Mouse (Mus musculus) cerebellum, postnatal 14 days (tissue): ENCODE results near the gene Dhx40.
"Not testable (repeated sequence)": the region's sequence is repeated elsewhere in the genome, so short reads cannot be mapped to it uniquely, and the experiment has no call there.

Experiments
- DNase-seq, 2 experiments: peaks; one replicate each; pipeline ENCODE4 v3.0.0; 2021; ENCODE audit warnings: mixed read lengths in 2 of 2

The Dhx40 gene

DNA sequence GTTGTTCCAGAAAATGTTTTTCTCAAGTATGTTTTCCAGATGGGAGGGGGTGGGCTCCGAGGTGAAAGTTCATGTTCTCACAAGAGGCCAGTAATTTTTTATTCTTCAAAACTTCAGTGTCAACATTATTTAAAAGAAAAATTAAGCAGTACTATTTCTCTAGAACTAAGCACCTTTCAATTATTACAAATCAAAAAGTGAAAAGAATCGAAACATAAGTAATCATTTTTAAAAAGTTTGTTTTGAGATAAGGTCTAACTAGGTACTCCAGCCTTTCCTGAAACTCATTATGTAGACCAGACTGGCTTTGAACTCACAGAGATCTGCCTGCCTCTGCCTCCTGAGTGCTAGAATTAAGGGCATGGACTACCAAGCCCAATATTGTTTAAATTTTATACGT lies 8.7 kb upstream of the Dhx40 start:
- DNase-seq = not testable (repeated sequence)

DNA sequence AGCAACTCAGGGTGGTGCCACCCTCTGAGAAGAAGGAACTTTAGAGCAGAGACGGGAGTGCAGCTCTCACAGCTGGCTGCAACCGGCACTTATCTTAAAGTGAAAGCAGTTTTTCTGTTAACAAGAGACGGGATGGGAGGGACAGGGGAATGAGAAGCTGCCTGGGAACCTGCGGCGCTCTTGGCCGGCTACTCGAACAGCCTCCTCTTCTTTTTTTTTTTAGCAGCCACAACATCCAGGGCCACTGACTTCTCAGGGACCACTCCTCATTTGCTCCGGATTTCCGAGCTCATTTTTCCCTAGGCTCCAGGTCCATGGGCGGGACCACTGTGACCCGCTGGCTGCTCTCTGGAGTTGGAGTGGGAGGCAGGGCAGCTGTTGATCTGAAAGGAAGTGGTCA lies 6.9 kb upstream of the Dhx40 start:
- DNase-seq = not testable (repeated sequence)

DNA sequence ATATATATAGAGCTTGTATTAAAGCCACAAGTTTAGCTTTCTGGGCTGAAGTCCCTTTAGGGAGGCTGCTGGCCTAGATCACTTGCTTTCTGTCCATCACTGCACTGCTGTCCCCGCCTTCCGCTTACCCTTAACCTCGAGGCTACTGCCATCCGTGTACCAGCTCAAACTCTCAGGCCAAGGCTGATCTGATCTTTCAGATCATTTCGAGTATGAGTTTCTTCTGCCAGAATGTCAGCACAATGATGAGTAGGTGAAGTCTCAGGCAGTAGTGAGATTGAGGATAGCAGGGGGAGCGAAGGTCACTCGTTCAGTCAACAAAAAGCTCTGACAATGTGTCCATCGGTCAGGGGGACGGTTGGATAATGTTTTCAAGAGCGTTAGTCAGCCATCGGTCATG lies 5.7 kb upstream of the Dhx40 start:
- not testable (repeated sequence) for DNase-seq

DNA sequence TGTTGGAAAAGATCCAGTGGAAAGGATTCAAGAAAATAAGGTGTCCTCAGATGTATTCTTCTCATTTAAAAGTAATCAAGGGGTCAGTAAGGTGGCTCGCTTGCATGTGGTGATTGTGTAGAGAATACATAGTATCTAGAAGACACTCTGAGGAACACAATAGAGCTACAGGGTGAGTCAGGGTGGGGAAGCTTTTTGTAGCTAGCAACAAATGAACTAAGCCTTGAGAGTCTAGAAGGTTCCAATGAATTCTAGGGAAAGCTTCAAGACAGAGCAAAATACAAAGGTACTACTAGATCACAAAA lies 3.7 kb upstream of the Dhx40 start:
- no peak for DNase-seq

DNA sequence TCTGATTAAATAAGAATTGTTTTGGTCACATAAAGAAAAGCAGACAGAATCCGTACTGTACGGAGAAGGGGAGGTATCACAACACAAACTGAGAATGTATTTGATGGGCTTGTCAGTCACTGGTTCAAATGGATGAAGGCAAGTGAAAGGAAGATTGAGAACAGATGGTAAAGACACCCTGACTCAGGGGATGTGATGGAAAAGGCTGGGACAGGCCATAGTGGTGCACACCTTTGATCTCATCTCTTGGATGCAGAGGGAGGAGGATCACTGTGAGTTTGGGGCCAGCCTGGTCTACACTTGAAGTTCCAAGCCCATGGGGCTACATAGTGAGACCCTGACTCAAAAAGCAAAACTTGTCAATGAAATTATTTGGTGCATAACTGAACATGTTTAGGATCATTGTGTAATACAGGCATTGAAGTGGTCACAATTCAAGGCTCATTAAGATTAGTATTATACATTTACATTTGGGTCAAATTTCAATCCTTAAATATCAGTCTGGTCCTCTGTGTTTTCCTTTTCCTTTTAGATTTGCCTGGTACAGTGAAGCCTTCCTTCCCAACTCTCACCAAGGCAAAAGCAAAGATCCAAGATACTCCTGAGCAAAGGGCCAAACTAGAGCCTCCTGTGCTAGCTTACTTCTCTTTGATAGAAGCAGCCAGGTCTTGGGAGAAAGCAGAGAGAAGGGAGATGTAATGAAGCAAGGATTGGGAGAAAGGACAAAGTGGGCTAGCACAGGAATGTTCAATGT lies 3.2 kb upstream of the Dhx40 start:
- DNase-seq = no peak

DNA sequence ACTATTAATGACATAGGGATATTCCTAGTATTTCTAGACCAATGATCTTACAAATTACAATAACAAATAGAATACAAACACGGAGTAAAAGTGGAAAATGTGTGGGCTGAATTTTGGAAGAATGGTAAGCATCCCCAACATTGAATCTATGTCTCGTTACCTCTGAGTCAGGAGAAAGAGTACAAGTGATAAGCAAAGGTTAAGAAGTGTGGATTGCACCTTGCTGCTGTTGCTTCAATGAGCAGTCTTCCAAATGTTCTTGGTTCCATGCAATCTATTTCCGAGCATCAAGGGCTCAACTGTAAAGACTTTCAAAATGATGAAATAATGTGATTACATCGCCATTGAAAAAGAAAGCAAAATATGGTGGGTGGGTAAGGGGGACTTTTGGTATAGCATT lies 2.3 kb upstream of the Dhx40 start:
- DNase-seq = no peak

DNA sequence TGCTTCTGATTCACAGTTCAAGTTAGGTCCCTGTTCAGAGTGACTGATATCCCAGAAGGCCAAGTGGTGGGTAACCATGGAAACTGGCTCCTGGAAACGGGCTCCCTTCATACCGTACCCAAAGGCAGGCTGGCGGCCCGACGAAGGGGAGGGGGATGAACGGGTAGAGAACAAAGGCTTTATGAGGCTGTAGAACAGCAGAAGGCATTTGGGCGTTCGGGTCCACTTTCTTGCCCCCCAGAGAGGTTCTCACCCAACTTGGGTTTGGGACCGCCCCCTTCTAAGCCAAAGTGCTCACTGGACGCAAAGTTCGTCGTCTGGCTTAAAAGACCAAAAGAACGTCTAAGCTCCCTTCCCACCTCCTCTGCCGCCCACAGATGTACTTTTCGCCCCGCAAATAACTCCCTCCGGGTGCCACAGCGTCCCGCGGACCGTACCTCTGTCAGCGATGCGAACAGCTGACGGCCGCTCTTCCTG lies 507 bp downstream of the Dhx40 start:
- peak; percentile 60 to 63 for DNase-seq

DNA sequence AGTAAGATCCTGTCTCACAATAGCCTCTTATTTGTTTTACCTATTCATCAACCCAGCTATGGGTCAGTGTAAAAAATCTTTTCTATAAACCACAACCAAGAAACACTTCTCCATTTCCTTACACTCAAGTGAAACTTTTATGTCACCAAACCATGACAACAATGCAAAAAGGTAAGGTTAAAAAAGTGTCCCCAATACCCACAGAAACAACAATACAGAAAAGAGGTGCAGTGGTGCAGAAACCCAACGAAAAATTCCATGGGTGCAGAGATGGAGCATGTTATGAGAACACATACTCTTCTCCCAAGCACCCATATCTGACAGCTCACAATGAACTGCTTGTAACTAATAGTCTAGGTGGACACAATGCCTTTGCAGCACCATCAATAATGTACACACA lies 13.4 kb downstream of the Dhx40 start:
- no peak for DNase-seq

DNA sequence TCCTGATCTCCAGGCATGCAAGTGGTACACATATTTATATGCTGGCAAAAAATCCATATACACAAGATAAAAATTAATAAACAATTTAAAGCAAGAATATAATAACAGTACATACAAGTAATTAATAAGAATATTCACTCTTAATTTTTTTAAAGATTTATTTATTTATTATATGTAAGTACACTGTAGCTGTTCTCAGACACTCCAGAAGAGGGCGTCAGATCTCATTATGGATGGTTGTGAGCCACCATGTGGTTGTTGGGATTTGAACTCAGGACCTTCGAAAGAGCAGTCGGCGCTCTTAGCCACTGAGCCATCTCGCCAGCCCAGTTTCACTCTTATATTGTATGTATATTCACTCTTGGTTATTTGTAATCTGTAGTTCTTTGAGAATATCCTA lies 20.1 kb downstream of the Dhx40 start:
- DNase-seq = peak in 1 of 2 experiments; percentile 5

DNA sequence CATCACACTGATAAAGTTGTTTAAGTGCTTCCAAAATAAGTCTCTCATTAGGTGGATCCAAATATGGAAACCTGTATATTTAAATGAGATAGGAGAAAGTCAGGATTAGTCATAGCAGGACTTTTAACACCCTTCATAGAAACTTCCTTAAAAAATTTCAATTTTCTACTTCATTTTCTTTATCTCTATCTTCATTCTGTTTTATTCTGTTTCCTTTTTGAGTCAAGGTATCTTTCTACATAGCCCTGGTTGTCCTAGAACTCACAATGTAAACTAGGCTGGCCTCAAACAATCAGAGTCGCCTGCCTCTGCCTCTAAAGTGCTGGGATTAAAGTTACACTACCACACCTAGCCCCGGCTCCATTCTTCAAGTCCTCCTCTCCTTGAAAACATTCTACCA lies 21.8 kb downstream of the Dhx40 start:
- DNase-seq = no peak

DNA sequence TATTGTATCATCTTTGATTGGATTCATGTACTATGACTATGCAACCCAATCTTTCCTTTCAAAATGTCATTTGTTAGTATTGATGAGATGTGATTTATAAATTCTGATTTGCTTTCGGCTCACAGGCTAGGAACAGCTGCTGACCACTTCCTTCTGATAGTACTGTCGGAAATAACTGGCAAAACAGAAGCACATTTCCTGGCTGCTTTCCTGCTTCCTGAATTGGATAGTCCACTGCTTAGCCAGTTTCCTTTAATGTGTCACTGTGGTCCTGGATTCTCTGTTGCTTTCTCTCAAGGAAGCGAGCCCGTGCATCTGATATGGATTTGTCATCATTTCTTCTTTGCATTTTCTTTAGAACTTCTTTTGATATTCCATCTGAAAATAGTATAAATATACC lies 37.7 kb downstream of the Dhx40 start:
- no peak for DNase-seq

DNA sequence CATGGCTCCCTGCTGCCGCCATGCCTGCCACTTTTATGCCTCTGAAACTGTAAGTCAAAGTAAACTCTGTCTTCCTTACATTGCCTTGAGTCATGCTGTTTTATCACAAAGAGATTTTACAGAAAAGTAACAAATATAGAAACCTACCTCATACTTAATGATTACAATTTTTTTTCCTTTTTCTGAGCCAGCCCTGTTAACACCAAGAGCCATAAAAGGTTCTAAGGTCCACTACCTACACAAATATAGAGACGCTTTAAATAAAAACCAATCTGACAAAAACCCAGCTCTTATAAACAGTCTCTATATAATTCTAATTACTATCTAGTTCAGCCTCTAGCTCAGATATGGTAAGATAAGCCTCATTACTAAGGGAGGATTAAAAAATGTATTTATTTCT lies 43.0 kb downstream of the Dhx40 start:
- DNase-seq = no peak

DNA sequence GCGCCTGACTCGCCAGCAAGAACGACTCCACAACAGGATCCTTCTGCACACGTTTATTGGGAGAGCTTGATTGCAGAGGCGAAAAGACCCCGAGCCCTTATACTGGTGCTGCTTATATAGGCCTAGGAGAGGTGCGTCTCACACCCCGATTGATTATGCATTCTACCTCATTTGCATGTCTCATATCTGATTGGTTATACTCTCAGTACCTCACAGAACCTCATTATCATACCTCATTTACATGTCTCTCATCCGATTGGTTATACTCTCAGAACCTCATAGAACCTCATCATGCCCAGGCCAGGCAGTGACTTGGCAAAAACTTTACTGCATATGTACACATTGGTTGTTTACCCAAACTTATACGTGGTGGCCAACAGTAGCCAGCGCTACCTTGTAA lies 44.4 kb downstream of the Dhx40 start:
- DNase-seq = not testable (repeated sequence)

DNA sequence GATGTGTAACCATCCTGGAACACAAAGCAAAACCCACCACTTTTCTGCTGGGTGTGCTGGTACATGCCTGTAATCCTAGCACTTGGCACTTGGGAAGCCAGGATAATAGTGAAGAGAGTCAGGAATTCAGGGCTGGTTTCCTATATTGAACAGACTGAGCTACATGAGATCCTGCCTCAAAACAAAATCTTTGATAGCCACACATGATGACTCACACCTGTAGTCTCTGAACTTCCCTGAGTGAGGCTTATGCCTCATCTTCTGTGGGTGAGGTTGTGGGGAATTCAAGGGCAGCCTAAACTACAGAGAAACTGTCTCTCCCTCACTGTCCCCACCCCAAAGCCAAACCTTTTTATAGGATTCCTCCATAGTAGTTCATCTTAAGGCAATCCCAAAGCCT lies 47.2 kb downstream of the Dhx40 start:
- no peak for DNase-seq

DNA sequence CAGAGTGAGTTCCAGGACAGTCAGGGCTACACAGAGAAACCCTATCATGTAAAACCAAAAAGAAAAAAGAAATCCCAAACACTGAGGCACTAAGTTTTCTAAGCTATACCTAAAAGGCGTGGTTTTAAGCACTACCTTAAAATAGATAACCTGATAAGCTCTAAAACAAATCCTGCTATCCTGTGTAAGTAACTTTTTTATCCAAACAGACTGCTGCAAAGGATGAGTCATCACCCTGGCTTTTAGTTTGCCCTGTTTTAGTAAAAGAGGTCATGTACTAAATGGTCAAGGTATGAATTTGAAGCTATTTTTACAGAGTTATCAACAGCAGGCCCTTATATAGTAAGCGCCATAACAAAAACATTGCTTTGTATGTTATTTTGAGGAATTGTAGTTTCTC lies 47.7 kb downstream of the Dhx40 start:
- DNase-seq = no peak

DNA sequence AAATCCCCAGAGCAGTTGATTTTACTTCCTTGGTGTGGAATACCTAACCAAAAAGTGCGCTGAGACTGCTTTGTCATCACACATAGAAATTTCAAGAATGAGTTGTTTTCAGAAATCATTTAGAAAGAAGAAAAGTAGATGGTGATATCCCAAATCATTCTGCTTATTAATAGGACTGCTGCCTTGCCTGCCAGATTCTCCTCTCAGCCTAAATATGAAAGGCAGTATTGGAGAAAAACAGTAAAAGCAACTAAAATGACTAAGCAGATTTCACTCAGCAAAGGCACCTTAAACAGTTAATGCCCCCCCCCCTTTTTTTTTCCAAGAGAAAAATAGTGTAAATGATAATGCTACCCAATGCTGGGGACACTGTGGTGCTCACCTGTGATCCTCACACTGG lies 48.3 kb downstream of the Dhx40 start:
- no peak for DNase-seq

DNA sequence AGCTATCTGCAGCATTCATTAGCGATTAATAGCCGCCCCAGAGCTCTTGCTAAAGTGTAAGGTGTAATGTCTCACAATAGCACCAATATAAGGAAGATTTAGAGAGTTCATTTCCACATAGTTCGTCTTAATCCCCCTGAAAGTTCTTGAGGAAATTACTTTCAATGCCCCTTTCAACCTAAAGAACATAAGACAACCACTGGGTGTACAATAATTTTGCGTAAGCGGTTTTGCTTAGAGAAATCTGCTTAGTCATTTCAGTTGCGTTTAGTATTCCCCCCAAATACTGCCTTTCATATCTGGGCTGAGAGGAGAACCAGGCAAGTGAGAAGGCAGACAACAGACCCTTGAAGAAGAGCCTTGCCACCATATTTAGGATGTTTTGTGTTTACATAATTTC lies 49.0 kb downstream of the Dhx40 start:
- no peak for DNase-seq

DNA sequence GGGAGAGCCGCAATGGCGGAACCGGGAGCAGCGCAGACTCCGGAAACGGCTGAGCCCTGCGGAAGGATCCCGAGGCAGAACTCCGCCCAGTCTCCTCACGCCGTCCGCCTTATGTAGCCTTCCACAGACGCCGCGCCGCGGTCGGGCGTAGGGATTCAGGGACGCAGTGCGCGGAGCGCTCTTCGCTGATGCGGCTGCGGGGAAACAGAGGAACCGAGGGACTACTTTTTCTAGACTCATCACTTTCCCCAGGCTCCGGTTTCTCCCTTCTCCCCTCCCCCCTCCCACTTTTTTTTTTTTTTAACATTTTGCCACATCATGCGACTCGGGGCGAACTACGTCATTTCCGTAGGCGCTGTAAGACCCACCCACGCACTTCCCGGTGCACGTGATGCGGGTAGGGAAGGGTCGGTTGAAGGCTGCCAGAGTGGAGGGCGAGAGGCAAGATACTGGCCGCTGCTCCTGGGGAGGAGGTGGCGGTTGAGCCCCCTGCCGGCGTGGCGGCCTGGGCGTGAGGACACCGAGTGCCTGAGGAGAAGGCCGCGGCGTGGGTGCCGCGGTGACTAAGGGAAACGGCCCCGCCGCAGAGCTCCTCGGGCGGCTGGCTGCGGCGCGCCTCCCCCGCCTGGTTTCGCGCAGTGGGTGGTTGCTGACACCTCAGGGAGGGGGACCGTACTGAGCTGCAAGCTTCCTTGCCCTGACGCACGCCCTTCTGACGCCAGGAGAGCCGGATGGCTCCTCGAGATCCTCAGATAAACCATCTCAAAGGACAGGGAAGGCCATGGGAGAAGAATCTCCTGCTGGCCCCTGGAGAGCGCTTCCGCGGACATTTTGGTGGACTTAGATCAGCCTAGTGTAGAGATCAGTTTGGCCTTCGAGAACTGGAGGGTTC lies 49.8 kb downstream of the Dhx40 start, which contains the start of gene Cltc:
Gene Cltc, minus strand, starts transcription at position 86 of the 892 bp plus-strand sequence.
- peak; percentile 96 to 97 for DNase-seq

DNA sequence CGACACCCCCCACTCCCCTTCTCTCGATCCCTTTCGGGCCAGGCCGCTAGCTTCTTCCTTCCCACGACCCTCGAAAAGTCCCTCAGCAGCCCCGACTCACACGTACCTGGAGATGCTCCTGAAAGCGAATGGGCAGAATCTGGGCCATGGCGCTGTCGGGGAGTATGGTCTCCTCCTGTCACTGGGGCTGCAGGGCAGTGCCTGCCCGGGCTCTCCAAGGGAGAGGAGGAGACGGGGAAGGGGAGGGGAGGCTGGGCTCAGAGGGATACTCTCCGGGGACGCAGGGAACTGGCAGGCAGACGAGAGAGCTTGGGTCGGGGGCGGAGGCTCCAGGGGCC lies 50.4 kb downstream of the Dhx40 start:
- DNase-seq = no peak

DNA sequence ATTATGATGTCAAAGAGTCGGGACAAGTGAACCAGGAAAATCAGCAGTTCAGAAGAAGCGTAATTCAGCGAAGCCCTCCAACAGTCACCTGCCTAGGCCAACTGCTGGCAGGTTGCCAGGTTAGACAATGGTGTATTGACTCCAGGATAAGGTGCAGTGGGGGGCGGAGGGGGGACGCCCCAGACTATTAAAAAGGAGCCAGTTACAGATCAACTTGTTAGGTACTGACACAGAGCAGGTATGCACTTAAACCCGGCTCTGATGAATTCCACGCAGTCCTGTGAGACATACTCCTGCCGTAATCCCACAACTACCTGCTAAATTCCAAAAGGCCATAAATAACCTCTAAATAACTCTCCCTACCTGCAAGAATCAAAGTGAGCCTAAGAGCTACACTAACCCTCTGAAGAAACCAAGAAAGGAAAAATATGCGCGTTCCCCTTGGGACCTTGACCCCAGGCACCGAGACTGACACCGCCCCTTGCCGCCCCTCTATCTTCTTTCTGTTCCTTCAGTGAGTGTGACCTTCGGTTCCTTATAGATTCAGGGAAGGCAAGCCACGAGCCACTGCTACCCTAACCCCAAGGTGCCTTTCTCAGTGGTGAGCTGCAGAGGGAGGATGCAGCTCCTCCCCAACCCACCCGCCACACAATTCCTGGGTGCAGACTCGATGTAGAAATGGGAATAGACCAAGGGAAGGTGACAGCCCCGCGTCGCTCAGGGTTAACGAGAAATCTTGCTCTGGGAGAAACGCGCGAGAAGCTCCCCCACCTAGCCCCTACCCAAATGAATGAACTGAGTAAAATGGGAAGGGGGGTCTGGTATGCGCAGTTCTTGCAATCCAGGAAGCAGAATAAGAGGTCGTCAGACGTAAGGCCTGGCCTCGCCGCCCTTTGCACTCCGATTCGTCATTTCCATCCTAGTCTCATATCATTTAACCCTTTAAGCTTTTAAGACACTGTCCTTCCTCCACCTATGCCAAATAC lies 51.1 kb downstream of the Dhx40 start:
- DNase-seq = peak; percentile 68 to 75

DNA sequence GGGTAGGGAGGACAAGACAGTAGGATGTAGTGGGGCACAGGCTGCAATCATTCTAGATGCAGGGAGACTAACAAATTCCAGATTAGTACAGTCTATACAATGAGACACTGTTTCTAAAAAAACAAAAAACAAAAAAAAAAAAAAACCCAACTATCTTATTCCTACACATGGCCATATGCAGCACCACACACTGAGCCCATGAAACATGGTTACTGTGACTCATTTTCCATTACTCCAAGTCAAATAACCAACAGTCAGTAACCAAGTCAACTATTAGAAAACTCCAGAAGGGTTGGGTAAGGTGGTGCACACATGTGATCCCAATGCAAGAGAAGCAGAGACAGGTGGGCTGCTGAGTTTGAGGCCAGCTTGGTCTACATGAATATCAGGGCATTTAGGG lies 55.1 kb downstream of the Dhx40 start:
- no peak for DNase-seq

DNA sequence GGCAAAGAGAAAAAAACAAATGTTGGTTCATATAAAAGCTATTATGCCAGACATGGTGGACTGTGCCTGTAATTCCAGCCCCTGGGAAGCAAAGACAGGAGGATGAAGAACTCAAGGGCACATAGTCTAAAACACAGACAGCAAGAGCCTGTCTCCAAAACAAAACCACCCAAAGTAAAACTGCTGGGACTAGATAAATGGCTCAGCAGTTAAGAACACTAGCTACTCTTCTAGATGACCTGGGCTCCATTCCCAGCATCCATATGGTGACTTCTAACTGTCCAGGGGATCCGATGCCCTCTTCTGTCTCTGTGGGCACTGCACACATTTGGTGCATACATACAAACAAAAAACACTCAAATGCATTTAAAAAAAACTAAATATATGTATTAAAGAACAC lies 56.5 kb downstream of the Dhx40 start:
- DNase-seq = peak in 1 of 2 experiments; percentile 26
